Mouse (Mus musculus) cerebellum, adult 9-11 months (tissue): ENCODE measurements around the gene 1700010B08Rik.

Experiments used
- DNase-seq: peaks from one replicate; pipeline ENCODE4 v3.0.0; 2022

The 1700010B08Rik gene

GRCm38 (mm10) chr2:173722251-173722857 is 3.1 kb downstream of the 1700010B08Rik start:
- DNase-seq: no peak

GRCm38 (mm10) chr2:173724382-173724781 is 5.2 kb downstream of the 1700010B08Rik start:
- no peak for DNase-seq

- no peak for DNase-seq
Measured at GRCm38 (mm10) chr2:173724940-173725807, 6.0 kb downstream of the 1700010B08Rik start.

GRCm38 (mm10) chr2:173725819-173726218 is 6.6 kb downstream of the 1700010B08Rik start:
- DNase-seq: no peak

- no peak for DNase-seq
Measured at GRCm38 (mm10) chr2:173730444-173730966, 11.3 kb downstream of the 1700010B08Rik start.

- DNase-seq: no peak
Measured at GRCm38 (mm10) chr2:173734426-173734825, 15.2 kb downstream of the 1700010B08Rik start.

GRCm38 (mm10) chr2:173737222-173737989 is 18.2 kb downstream of the 1700010B08Rik start, which contains the start of gene Vapb:
TSS of gene Vapb (plus strand) at chr2:173737511.
- DNase-seq: peak; percentile 99

- peak; percentile 16 for DNase-seq
Measured at GRCm38 (mm10) chr2:173738232-173738631, 19.0 kb downstream of the 1700010B08Rik start.

- no peak for DNase-seq
Measured at GRCm38 (mm10) chr2:173739107-173739506, 19.9 kb downstream of the 1700010B08Rik start.

- DNase-seq: no peak
Measured at GRCm38 (mm10) chr2:173742090-173742489, 22.9 kb downstream of the 1700010B08Rik start.

GRCm38 (mm10) chr2:173742744-173743143 is 23.5 kb downstream of the 1700010B08Rik start:
- no peak for DNase-seq

- DNase-seq: no peak
Measured at GRCm38 (mm10) chr2:173744070-173744815, 25.0 kb downstream of the 1700010B08Rik start.

GRCm38 (mm10) chr2:173748961-173749659 is 29.9 kb downstream of the 1700010B08Rik start:
- DNase-seq: peak; percentile 28

- DNase-seq: no peak
Measured at GRCm38 (mm10) chr2:173755433-173756144, 36.4 kb downstream of the 1700010B08Rik start.

GRCm38 (mm10) chr2:173757624-173758155 is 38.5 kb downstream of the 1700010B08Rik start:
- DNase-seq: no peak

- no peak for DNase-seq
Measured at GRCm38 (mm10) chr2:173760607-173761006, 41.4 kb downstream of the 1700010B08Rik start.

GRCm38 (mm10) chr2:173764629-173765028 is 45.4 kb downstream of the 1700010B08Rik start:
- no peak for DNase-seq

- no peak for DNase-seq
Measured at GRCm38 (mm10) chr2:173767959-173768595, 48.9 kb downstream of the 1700010B08Rik start.

- DNase-seq: no peak
Measured at GRCm38 (mm10) chr2:173769183-173769582, 50.0 kb downstream of the 1700010B08Rik start.

GRCm38 (mm10) chr2:173770620-173771019 is 51.4 kb downstream of the 1700010B08Rik start:
- DNase-seq: no peak
